Mouse (Mus musculus): ENCODE measurements around the gene Fbxl8.
A peak's percentile ranks its signal among the peaks of the same experiment; 100 is the strongest.
"Not testable (repeated sequence)": the region's sequence is repeated elsewhere in the genome, so short reads cannot be mapped to it uniquely, and the experiment has no call there.

Gene Fbxl8

DNA sequence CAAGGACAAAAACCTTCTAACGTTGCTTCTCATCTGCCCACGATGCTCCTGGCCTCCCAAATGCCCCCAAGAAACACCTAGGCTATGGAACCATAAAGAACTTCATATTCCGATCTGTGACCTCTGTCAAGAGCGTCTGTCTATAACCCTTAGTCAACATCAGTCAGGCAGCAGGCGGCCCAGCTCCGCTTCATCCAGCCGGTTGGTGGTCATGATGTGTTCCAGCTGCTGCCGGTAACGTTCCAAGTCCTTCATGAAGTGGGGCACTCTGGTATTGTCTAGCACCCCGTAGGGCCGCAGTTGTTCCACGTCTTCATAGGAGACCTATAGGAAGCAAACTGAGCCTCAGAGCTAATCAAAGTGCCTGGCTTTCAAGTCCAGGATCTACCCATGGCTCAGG, 17.4 kb downstream of the Fbxl8 start:
- no peak for DNase-seq (ENCODE audit: low read depth, low spot score)

DNA sequence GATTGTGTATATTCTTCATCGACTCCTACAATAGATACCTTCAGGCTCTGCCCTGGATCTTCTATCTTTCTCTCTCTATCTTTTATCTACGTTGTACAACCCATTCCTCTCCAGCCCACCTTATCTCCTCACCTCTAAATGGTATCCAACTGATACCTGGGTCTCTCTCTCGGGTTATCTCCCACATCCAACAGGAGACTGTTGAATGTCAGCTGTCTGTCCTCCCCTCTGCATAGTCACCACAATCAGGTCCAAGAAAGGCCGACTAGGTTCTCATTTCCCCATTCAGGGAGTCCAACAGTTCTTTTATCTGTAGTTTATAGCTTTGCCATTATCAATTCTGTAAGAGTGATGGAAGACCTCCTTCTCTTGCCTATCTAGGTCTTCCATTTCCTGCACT, 17.8 kb downstream of the Fbxl8 start:
- no peak for DNase-seq (ENCODE audit: low read depth, low spot score)

DNA sequence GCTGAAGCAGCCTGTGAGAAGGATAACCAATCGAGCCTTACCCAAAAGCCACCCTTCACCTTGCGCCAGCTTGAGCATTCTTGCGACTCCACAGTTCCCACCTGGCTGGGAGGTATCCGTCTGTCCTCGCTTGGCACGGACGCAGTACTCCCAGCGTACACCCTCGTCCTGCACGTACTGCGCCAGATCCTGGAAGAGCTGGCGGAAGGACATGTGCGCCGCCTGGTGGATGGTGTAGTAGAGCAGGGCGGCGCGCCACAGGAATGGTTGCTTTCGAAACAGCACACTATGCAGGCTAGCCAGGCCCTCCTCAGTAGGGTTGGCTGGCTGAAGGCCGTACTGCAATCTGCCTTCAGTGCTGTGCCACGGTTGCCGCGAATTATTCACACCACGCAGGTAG, 18.6 kb downstream of the Fbxl8 start:
- no peak for DNase-seq (ENCODE audit: low read depth, low spot score)

DNA sequence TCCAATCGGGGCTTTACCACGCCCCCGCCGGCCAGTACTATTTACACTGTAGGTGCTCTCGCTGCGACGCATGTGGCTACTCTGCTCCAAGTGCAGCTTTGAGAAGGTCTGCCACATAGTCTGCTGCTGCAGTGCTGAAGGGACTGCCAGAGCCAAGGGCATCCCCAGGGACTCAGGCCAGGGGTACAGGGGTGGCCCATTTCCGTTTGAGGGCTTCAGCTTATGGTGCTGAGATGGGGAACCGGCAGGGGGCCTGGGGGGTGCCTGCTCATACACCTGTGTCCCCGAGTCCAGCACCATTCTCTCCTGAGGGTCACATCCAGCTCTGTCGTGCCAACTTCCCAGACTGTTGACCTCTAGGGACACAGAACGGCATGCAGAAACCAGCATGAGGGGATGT, 21.1 kb downstream of the Fbxl8 start:
- DNase-seq (ENCODE audit: low read depth, low spot score), result no peak

DNA sequence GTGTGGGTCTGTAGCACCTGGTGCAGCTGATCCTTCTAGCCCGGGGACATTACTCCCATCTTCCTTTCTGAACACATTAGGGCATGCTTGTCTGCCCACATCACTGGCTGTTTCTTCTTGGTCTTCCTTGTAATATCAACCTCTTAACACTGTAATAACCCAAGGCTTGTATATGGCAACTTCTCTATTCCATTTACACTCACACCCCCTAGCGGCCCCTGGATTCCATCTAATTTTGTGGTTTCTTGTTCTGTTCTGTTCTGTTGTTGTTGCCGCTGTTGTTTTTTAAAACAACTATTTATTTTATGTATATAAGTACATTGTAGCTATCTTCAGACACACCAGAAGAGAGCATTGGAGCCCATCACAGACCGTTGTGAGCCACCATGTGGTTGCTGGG, 22.5 kb downstream of the Fbxl8 start:
- no peak for DNase-seq (ENCODE audit: low read depth, low spot score)

DNA sequence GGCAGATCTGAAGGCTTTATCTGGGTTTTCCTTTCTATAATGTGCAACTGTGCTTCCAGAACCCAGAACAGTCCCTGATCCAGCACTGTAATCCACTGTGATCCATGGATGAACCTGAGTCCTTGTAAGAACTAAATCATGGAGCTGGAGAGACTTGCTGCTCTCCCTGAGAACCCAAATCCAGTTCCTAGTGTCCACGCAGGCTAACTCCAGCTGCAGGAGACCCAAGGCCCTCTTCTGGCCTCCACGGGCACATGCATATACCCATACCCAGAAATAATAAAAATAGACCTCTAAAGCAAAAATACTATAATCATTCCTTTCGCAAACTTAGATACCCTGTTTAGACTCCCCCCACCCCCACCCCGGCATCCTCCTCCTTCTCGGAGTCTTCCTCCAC, 23.8 kb downstream of the Fbxl8 start:
- no peak for DNase-seq (ENCODE audit: low read depth, low spot score)

DNA sequence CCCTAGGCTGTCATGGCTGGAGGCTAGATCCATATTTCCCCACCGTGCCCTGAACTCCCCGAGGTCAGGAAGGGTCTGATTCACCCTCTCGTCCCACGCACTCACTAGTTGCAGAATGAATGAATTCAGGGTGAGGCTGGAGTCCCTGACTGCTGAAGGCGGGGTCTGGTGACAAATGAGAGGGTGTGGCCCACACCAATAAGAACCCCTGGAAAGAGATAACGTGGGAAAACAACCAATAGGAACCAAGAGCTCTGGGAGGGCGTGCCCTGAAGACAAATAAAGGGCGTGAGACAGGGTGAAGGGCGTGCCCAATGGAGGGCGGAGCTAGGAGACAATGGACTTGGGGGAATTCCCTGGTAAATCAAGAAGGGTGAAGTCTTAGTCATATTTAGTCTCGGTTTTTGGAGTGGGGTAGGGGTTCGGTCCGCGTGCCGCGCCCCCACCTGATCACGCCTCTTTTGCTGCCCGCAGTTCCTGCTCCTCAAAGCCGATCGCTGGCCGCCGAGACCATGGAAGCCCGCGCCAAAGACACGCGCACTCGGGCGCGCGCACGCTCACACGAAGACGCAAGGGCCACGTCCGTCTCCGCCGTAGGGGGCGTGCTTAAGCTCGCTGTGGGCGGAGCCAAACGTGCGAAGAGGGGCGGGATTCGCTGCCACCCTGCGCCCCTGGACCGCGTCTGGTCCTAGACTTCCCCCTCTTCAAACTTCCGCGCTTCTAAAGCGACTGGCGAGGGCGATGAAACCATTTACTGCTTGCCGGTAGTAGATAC, 24.7 kb downstream of the Fbxl8 start:
- no peak for DNase-seq (ENCODE audit: low read depth, low spot score)

DNA sequence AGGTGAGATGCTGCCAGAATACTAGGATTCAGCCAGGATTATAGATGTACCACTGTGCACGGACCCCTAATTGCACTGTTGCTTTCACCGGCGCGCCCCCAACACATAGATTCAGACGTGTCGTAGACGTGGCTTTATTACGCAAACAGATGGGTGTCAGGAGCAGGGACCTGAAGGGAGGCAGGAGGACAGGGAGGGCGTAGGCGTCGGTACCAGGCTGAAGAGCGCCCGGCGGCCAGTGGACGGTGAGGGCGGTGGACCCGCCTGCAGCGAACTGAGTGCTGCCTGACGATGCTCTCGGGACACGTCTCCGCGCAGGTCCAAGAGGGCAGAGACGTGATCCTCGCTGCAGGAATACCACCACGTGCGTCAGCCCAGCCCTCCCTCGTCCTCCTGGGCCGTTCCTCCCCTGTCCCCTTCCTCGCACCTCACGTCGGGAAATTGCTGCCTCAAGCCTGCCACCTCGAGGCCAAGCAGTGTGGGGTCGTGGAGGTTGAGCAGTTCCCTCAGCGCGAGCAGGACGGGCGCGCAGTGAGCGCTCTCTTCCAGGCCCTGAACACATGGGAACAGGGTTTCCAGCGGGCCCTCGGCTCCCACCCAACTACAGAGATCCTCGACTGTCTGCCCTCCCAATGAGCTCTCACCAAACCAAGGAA, 25.5 kb downstream of the Fbxl8 start, which contains the start of gene 4931428F04Rik:
Gene 4931428F04Rik, minus strand, starts transcription at position 60 of the 656 bp plus-strand sequence.
- DNase-seq (ENCODE audit: low read depth, low spot score), result no peak

DNA sequence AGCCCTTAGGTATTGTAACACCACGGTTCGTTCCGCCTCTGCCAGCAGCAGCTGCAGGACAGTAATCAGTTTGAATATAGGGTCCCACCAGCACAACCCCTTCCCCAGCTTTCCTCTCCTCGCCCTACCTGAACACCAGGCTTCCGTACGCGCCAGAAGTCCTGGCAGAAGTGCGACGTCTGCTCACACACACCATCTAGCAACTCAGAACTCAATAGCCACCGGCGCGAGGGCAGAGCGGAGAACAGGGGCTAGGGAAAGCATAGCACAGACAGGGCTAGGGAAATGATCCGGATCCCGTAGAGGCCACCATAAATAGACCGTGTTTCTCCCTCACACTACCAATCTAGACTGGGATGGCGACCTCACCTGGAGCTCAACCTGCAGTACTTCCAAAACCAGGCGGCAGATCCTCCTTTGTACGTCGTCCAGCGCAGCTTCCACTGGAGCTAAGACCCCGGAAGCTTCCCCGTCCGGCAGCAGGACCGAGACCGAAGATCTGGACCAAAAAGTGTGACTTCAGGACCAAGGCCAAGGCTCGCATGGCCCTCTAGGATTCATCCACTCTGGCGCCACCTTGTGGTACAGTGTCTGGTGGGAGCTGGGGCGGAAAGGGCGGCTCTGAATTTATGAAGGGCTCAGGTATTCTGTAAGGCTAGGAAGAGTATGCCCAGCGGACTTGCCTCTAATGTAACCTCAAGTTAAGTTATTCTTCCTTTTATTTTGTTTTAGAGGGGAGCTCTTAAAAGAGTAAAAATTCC, 26.3 kb downstream of the Fbxl8 start:
- peak; percentile 79 for DNase-seq (ENCODE audit: low read depth, low spot score)

DNA sequence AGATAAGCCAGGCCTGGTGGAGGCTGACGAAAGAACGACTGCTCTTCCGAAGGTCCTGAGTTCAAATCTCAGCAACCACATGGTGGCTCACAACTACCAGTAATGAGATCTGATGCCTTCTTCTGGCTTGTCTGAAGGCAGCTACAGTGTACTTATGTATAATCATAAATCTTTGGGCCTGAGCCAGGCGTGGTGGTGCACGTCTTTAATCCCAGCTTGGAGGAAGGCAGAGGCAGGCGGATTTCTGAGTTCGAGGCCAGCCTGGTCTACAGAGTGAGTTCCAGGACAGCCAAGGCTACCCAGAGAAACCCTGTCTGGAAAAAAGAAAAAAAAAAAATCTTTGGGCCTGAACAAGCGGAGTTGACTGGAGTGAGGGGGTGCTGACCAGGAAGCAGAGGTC, 26.9 kb downstream of the Fbxl8 start:
- not testable (repeated sequence) for DNase-seq (ENCODE audit: low read depth, low spot score)

DNA sequence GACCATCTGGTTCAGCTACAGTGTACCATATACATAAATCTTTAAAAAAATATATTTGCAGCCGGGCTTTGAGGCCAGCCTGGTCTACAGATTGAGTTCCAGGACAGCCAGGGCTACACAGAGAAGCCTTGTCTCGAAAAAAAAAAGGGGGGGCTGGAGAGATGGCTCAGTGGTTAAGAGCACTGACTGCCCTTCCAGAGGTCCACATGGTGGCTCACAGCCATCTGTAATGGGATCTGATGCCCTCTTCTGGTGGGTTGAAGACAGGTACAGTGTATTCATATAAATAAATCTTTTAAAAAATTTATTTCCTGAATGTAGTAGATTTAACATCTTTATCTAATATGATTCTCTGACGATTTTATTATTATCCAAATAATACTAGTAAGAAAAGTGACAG, 27.4 kb downstream of the Fbxl8 start:
- DNase-seq (ENCODE audit: low read depth, low spot score), result not testable (repeated sequence)

DNA sequence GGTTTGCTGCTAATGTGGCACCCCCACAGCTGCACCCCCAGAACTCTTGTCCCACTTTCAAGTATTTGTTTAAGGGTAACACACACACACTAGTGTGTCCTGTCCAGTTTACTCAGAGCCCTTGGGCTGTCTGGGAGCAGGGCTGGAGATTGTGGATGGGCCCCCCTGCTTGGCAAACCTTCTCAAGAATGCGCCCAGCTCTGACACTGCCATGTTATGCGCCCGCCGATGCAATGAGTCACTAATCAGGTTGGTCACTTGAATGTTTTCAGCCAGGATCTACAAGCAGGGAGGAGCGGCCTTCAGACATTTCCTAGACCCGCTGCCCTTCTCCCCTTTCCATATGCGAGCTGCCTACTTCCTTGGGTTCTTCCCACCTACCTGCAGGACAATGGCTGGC, 28.0 kb downstream of the Fbxl8 start:
- DNase-seq (ENCODE audit: low read depth, low spot score), result no peak

DNA sequence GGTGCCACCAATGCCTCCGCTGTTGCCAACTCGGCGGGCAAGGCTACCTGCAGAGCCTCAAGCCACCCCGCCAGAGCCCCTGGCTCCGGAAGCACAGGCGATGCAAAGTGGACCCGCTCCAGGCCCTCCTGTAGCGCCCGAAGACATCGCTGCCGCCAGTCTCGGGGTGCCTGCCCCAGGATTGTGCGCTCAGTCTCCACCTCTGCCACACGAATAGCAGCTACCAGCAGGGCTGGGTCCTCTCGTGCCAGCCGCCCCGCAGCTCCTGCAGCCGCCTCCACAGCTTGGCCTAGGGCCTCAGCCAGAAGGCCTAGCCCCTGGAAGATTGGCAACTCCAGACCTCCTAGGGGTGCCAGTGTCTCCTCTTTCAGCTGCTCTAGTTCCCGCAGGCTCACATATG, 29.0 kb downstream of the Fbxl8 start:
- DNase-seq (ENCODE audit: low read depth, low spot score), result no peak

DNA sequence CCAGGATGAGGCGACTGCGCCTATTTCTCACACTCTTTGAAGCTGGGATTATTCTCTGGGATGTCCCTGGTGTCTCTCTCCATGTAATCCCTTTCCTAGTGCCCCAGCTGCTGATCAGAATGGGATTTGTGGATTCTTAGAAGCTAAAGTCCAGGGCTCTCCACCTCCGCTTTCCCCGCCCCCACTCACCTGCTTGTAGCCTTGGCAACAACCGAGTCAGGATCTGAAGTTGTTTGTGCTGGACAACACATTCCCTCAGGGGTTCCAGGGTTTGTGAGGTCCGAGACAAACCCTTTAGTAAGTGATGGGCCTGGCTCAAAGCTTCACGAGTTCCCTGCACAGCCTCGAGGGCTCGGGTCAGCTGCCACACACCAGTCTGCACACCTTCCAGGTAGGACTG, 30.3 kb downstream of the Fbxl8 start:
- no peak for DNase-seq (ENCODE audit: low read depth, low spot score)

DNA sequence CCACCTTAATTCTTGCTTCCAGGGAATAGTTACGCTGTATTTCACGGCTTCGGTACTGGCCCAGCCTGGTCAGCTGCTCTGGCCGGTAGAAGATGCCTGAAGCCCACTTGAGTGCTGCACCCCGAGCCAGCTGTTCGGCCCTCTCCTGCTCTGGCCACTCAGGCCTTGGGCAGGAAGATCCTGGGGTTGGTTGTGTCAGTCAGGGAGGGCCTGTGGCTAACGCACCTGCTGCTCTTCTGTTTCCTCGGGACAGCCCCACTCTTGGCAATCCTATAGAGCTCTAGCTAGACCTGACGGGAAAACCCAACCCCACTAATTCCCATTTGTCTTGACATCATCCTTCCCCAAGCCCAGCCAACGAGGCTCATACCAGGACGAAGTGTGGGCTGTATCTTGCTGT, 30.8 kb downstream of the Fbxl8 start:
- no peak for DNase-seq (ENCODE audit: low read depth, low spot score)

DNA sequence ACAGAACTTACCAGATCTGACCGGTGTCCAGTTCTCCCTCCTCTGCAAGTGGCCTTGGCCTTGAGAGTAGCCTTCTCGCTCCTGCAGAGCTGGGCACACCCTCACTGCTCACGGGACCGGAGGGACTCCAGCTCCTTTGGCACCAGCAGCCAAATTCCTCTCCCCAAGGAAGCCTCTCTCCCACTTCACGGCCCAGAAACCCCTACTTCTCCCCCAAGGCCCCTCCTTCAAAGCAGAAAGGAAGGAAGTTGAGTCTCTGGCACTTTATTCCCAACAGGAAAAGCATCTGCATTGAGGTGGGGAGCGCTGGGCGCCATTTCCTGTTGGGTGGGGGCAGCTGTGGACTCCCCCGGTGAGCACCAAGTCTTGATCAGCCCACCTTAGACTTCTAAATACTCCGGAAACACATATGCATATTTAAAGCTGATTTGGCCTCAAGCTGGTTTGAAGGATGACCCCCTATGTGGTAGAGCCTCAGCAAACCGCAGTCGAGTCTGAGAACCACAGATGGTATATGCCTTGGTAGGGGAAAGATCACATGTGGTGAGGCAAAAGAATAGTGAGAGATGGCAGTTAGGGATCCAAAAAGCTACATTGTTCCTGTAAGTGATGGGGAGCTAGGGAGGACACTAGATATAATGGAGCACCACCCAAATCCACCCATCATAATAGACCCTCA, 31.6 kb downstream of the Fbxl8 start, which contains the start of gene Exoc3l:
Gene Exoc3l, minus strand, starts transcription at position 207 of the 679 bp plus-strand sequence.
- no peak for DNase-seq (ENCODE audit: low read depth, low spot score)

DNA sequence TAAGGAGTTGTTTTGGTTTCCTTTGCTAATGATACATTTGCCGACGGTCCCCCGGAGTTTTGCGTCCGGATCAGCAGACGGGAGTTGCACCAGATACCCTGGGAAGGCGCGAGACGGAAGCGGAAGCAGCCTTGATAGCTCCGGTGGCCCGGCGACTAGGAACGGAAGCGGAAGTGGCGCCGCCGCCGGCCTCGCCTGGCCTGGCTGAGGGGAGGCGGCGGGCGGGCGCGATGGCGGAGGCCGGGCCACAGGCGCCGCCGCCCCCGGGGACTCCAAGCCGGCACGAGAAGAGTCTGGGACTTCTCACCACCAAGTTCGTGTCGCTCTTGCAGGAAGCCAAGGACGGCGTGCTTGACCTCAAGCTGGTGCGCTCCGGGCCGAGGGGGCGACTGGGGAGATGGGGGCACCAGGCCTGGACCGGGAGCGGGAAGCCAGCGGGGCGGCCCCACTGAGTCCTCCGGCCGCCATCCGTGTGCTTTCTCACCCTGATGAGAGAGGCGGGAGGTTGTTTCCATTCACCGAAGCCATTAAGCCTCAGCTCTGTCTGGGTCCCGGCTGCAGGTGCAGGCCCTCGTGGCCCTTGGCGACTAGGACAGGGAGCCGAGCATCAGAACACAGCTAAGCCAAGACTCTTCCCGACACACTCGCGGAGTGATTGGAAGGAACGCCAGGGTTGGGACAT, 33.2 kb downstream of the Fbxl8 start, which contains the start of gene E2f4:
Gene E2f4, plus strand, starts transcription at position 153 of the 682 bp plus-strand sequence.
- peak; percentile 78 for DNase-seq (ENCODE audit: low read depth, low spot score)

DNA sequence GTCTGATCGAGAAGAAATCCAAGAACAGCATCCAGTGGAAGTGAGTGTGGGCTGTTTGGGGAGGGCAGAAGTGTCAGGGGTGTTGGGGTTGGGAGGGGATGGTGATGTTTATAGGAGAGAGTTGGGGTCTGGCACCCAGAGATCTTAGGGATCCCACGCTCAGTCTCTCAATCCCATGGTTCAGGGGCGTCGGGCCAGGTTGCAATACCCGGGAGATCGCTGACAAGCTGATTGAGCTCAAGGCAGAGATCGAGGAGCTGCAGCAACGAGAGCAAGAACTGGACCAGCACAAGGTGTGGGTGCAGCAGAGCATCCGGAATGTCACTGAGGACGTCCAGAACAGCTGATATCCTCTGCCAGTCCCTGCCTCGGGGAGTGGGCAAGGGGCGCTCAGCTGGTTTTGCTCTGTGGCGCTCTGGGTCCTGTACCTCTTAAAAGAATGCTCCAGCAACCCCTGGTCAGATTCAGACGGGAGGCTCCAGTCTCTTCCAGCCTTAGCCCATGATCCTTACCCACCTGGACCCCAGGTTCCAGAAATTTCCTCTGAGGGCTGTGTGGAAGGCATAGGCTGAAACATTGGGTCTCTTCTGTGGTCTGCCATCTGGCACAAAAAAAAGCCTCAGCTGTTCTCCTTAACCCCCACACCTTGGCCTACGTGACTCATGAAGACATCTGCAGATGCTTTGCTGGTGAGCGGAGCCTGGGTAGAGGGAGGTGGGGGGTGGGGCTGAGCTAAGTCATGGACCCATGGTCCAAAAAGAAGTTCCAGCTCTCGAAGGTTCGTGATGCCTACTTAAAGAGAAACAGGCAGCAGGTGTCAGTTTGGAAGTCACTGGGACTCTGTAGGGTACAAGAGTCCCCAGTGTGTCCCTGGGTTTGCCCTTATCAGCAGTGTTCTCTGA, 34.2 kb downstream of the Fbxl8 start:
- DNase-seq (ENCODE audit: low read depth, low spot score), result no peak

DNA sequence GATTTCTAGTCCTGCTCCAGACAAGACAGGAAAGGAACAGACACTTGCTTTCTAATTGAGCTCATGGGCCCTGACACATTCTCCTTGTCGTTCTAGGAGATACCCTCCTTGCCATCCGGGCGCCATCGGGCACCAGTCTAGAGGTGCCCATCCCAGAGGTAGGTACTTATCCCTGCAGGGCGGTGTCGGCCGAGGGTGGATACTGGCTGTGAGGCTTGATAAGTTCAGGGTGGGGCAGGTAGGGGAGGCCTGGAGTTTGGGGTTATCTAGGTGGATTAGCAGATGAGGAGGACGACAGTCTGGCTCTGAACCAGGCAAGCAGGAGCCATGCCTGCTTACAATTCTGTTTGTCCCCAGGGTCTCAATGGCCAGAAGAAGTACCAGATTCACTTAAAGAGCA, 35.5 kb downstream of the Fbxl8 start:
- peak; percentile 84 for DNase-seq (ENCODE audit: low read depth, low spot score)

DNA sequence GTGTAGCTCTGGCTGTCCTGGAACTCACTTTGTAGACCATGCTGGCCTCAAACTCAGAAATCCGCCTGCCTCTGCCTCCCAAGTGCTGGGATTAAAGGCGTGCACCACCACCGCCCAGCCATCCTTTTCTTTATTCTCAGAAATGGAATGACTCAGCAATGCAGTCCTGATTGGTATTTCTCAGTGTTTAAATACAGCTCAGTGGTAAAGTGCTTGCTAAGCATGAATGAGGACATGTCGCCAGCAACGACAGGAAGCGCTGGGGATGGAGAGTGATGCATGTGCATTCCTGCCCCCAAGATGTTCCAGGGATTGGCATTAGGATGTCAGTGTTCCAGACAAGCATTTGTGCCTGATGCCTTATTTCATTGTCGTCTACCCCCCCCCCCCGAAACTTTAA, 38.9 kb downstream of the Fbxl8 start:
- DNase-seq (ENCODE audit: low read depth, low spot score), result no peak
